Mouse (Mus musculus) ZHBTc4 (cell line): ENCODE data around the gene Rnf216.

Experiments used
- DNase-seq: peaks from one replicate; pipeline ENCODE4 v3.0.0-alpha.2; 2011; ENCODE audit warnings: low read depth, low spot score

Rnf216 gene

GRCm38 (mm10) chr5:143009383-143009782, 103.4 kb downstream of the Rnf216 start:
- DNase-seq, result no peak

DNA sequence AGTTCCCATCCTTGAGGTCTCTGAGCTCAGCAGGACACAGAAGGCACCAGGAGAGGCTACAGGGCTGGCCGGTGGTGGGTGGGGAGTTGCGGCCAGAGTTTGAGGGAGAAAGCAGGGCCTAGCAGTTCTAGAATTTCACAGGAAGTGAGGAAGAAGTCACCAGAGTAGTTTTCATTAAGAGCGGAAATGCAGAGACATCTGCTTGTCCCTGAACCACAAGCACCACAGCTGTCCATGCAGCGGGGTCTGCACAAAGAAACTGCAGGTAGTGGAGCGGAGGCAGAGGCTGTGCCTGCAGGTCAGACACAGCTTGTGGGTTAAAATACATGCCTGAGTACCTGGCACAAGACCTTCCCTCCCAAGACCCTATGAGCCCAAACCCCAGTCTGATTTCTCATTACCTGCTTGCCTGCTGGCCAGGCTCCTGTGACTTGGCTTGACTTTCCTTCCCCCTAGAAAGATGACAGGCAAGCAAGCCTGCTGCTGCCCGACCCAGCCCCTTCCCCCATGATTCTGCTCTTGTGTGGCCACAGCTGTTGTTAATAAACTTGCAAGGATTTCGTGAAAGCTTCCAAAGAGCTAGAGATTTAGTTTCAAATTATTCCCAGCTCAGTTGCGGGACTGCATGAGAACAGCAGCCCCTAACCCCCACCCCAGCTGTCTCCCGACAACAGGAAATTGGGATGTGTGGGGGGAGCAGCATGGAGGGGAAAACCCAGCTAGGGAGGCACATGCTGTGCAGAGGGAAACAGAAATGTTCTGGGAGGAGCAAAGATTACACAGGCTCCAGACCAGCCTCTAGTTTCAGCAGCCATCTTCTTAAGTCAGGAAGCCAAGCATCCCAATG, 111.9 kb downstream of the Rnf216 start:
- no peak for DNase-seq

DNA sequence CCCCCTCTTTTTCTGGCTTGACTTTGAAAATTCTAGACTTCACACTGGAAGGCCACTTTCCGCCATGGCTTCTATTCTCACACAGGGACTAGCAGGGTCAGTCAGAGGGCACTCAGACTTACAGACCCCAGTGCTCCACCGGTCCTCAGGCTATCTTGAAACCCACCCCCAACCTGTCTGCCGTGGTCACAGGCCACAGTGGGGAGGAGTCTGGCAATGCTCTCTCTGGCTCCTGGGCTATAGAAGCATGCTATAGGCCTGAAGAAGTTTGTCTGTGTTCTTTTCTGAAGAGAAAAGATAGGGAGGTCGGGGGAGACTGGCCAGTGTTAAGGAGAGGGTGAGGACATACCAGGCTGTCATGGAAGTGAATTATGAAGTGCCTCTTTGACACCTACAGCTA, 112.7 kb downstream of the Rnf216 start:
- no peak for DNase-seq

DNA sequence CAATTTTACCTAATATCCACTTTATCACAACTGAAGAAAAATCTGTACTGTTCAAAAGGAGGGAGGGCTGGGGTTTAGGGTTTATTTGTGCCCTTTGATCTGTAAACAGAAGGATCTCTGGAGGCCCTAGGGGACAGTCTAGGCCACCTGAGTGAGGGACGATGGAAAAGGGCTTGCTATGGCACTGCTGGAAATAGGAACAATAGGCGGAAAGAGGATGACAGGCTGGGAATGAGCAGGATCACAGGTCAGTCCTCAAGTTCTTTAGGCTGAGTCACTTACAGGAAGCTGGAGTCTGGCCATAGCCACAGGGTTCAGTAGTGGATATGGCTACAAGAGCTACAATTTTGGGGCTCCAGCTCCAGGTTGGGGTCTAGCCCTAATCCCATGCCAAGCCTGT, 114.6 kb downstream of the Rnf216 start:
- DNase-seq, result no peak

DNA sequence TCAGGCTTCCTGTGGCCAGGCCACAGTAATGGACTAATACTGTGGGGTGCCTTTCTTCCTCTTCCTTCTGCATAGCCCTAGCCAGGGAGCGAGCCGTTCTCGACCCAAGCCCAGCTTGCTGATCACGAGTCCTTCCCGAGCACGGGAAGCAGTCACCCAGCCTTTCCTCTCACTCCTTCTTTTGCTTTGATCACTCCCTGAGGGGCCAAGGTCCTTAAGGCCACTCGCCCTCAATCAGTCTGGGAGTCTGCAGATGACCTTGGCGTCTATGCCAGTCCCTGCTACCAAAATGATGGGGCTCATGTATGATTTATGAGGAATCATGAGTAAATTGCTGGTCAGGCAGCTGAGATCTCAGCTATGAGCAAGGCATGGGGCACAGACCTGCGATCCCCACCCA, 115.3 kb downstream of the Rnf216 start:
- DNase-seq, result no peak

DNA sequence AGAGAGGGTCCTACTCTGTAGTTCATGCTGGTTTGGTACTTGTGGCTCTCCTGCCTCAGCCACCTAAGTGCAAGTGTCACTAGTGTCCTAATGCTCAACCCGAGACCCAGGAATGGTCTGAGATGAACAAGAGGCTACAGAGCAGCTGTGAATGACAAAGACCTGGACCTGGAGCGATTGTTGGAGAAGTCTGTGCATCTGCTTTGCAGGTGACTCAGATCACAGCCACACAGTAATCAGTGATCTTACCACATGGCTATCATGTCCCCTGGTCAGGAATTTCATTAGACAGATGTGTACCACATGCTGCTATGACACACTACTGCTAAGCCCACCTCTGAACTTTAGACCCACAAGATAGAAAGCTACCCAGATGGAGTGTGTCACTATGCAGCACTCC, 118.0 kb downstream of the Rnf216 start:
- no peak for DNase-seq

DNA sequence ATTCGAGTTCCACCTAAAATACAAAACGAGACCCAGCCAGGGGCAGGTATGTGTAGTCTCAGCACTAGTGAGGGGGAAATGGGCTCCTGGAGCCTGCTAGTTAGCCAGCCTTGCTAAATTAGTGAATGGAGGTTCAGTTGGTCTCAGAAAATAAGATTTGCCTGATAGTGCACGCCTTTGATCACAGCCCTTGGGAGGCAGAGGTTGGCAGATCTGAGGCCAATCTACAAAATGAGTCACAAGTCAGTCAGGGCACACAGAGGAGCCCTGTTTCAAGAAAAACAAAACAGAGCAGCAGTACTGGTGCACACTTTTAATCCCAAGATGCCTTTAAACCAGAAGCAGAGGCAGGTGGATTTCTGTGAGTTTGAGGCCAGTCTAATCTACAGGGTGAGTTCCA, 123.6 kb downstream of the Rnf216 start:
- DNase-seq, result no peak

- DNase-seq, result no peak
Observed at GRCm38 (mm10) chr5:142988520-142988919, 124.3 kb downstream of the Rnf216 start.

DNA sequence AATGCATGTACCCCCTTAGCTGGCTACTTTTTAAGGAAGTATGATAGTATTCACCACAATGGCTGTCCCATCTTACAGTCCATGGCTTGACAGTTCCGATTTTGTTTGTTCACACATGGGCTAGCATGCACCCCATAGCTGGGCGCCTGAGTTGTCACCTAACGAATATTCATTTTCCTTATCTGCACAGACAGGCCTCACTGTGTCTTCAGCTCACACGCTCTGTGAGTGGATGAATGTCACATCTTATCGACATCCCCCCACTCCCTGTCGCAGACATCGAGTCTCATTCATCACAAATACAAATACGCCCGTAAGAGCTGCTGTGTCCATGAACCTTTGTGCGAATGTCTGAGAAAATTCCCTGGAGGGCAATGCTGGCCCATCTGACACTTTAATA, 128.5 kb downstream of the Rnf216 start:
- DNase-seq, result no peak

DNA sequence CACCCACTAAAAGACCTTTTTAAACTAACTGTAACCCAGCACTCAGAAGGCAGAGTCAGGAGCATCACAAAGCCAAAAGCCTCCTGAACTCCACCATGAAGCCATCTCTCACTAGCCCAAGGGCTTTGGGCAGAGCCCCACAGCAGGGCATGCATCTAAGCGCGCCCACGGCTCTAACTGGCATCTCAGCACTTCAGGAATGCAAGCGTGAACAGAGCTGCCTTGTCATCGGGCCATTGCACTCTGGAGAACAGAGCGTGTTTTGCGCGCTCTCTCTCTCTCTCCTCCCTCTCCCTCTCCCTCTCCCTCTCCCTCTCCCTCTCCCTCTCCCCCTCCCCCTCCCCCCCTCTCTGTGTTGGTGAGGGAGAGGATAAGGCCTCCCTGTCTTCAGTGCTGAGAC, 129.6 kb downstream of the Rnf216 start:
- no peak for DNase-seq

DNA sequence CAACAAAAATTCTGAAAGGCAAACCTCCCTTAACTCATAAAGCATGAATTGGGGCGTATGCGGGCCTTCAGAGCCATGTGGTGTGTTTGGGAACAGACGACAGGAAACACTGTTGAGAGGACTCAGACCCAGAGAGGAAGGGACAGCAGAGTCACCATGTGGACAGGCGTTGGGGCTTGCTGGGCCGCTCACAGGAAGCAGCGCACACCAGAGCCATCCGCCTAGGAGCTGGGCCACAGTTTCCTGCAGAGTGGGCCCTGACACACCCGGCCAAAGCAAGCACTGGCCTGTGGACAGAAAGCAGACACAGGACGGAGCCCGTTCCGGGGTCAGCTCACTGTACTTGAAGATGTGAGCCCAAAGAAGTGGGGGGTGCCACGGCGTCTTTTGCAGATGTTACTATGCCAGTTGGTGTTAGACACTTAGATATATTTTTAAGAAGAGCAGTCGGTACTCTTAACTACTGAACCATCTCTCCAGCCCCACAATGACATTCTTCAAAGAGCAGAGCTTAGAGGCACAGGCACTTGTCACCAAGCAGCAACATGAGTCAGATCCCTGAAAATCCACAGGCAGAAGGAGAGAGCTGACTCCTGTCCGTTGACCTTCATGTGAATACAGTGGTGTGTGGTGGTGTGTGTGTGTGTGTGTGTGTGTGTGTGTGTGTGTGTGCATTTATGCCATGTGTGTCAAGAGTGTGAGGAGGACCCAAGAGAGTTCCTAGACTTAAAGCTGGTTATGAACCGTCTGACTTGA, 130.6 kb downstream of the Rnf216 start:
- DNase-seq, result no peak

DNA sequence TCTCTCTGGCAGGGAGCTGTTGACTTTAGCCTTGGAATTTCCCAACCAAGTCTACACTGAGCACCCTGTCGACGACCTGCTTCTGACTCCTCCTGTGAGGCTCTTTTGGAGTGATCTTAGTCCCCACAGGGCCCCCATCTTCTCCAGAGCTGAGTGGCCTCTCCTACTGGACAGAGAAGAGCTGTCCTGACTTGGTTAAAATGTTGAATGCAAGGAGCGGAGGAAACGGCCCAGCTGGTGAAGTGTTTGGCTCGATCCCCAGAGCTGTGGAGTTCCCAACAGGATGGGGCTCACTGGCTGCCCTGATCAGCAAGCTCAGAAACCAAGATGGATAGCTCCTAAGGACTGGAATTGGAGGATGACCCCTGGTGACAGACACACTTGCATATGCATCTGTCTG, 136.3 kb downstream of the Rnf216 start:
- DNase-seq, result no peak

DNA sequence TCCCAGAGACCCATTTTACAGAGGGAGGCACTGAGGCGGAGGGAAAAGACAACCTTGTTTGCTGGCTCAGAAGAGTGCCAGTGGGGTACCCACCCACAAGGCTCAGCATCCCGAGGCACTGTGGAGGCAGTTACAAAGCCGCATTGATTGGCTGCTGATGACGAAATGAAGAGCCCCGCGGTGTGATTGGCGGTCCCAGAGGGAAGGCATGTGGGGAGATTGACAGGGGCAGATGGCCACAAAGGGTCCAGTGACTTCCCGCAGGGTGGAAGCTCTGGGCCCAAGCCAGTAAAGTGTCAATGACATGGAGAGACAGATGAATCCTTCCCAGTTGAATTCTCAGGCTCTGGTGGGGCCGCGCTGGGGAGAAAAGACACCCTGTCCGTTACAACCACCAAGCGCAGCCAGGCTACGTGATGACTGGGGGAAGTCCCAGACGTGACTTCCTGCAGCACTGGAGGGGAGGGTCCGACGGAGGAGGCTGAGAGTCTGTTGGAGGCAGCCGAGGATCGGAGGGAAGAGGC, 138.1 kb downstream of the Rnf216 start:
- DNase-seq, result peak; percentile 70

DNA sequence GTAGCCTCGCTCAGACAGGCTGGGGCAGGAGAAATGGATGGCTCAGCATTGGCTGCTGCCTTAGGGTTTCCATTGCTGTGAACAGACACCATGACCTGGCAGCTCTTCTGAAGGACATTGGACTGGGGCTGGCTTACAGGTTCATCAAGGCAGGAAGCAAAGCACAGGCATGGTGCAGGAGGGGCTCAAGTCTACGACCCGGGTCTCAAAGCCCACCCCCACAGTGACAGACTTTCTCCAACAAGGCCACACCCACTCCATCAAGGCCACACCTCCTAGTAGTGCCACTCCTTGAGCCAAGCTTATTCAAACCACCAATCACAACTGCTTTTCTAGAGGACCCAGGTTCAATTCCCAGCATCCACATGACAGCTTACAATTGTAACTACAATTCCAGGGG, 138.8 kb downstream of the Rnf216 start:
- peak; percentile 62 for DNase-seq

GRCm38 (mm10) chr5:142968411-142968810, 144.4 kb downstream of the Rnf216 start:
- no peak for DNase-seq

DNA sequence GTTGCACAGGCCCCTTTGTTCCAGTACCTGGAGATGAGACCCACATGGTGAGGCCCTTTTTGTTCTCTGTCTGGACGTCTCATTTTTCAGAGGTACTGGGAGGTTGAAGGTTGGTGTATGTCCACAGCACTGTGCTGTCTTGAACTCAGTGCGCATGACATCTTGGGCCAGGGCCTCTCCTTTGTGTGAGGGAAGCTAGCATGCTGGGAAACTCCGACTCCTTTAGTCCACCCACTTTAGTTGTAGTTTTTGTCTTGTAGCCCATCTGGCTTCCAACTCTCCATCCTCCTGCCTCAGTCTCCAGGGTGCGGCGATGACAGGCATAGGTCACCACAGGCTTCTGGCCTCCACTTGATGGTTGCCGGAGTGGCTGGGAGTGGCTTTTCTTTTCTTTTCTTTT, 148.1 kb downstream of the Rnf216 start:
- peak; percentile 62 for DNase-seq

DNA sequence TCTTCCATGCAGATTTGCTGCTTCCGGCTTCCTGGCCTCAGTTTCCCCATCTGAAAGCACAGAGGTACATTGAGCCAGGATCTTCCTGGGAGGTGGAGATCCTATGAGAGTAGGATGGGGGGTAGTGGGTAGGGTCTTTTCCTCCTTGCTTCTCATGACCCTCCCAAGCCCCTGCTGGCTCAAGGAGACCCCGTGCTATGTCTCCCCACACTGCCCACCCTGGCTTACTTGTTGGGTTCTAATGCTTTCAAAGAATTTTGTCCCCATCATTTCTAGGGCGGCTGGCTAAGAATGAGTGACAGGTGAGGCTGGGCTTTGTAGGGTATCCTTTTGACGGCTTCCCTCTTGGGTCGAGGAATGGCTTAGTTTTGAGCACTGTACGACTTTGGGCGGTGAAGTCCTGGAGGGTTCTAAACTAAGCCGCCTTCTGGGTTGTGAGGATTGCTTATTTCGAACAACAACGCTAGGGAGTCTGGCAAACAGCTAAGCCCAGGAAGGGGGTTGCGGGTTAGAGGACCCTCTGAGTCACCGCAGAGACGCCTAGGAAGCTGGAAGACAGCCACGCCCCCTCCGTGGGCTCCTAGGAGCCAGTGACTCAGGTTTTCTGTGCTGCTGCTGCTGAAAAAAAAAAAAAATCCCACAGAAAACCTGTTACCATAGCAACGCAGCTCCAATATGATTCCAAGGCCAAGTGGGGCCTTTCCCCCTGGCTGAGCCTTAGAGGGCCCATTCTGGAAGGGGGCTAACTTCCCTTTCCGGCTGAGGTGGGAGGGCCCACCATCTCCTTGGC, 148.9 kb downstream of the Rnf216 start:
- peak; percentile 73 for DNase-seq

DNA sequence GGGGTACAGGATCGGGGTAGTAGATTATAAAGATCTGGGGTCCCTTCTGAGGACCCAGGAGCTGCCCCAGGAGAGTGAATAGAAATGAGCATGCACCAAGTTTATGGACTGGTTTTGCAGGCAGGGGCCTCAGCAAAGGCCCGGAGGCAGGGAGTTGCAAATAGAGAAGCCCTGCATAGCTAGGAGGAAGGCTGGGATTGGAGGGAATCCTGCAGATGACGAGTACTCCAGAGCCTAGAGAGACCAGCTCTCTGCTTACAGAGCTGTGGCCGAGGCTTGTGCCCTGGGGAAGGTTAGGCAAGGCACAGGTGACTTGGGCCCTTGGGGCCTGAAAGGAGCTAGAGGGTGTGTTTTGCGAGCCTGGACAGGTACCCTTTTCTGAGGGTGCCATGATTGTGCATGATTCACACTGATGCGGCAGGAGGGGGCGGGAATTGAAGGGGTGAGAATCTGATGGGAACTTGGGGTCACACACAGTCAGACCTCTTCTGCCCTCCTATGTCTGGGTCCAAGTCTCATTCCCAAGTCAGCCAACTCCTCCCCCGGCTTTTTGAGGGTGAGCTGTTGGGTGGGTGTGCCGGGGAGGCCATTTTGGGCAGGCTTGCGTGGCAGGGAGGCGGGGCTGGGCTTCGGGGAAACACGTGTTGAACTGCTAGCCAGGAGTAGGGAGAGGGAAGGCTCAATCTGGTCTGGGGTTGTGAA, 149.6 kb downstream of the Rnf216 start:
- DNase-seq, result peak; percentile 88

- no peak for DNase-seq
Observed at GRCm38 (mm10) chr5:142962444-142962961, 150.3 kb downstream of the Rnf216 start.

DNA sequence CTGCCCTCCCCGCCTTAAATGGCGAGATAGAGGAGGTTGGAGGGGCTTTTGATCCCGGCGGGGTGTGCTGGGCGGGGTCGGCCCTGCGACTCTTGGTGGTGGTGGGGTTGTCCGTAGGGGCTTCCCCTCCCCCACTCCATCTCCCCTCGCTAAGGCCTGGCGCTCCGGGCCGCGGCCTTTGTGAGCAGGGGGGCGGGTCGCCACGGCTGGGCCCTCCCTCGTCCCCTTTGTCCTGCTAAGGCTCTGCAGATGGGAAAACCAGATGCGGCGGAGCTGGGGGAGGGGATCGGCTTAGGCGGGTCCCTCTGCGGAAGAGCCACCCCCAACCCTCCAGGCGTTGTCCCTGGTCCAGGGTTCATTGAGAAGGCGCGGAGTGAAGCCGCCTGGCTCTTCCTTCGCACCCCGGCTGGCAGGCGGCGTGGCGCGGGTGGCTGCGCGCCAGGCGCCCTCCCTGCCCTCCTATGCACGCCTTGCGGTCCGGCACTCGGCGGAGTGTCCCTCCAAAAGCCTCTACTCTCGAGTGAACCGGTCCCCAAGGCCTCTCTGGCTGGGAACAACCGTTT, 150.8 kb downstream of the Rnf216 start:
- DNase-seq, result peak; percentile 98

DNA sequence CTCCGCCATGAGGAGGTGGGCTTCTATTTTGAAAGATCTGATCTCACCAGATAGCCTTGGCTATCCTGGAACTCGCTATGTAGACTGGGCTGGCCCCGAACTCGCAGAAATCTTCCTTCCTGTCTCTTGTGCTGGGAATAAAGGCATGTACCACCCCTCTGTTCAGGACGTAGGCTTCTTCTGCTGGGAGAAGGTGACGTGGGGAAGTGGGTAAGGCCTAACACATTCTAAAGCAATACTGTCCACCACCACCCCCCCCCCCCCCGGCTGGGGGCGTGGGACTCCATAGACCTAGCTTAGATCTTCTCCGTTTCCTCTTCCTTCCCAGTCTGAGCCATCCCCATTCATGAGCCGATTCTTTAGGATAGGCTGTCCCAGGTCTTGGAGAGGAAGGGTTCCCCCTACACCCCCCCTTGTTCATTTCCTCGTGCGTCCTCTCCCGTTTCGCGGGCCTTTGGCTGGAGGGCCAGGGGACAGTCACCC, 151.4 kb downstream of the Rnf216 start:
- no peak for DNase-seq
